Mouse (Mus musculus) MN1 (cell line): ENCODE data around the gene Zdhhc8.
"Not testable (repeated sequence)": the region's sequence is repeated elsewhere in the genome, so short reads cannot be mapped to it uniquely, and the experiment has no call there.

ENCODE experiments used
- DNase-seq: peaks from one replicate; pipeline ENCODE4 v3.0.0-alpha.2; 2016; ENCODE audit warnings: low spot score

The Zdhhc8 gene

DNA sequence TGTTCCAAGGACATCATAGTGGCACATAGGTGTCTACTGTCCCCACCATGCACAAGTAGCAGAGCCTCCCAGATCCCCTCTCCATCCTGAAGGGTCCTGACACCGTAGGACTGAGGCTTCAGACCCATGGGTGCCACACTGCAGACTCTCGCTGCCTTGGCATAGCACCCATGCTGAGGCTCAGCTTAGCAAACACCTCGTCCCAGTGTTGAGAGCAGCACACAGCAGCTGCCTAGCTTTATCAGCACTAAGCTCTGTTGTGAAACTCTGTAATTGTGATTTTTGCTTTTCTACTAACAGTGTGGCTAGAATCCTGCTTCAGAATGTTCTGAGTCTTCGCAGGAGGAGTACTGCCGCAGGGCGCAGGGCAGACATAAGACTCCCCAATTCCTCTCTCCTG lies 37.1 kb downstream of the Zdhhc8 start:
- DNase-seq, result no peak

DNA sequence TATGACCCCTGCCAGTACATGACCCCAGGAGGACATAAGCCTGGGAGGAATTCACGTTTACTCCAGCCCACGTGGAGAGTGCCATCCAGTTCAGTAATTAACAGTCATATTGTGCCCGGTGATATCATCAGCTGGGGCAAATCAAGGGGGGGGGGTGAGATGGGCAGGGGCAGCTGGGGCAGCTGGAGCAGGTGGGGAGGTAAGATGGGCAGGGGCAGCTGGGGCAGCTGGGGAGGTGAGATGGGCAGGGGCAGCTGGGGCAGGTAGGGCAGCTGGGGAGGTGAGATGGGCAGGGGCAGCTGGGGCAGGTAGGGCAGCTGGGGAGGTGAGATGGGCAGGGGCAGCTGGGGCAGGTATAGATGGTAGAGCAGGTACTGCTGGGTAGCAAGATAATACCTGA lies 39.4 kb downstream of the Zdhhc8 start:
- not testable (repeated sequence) for DNase-seq

DNA sequence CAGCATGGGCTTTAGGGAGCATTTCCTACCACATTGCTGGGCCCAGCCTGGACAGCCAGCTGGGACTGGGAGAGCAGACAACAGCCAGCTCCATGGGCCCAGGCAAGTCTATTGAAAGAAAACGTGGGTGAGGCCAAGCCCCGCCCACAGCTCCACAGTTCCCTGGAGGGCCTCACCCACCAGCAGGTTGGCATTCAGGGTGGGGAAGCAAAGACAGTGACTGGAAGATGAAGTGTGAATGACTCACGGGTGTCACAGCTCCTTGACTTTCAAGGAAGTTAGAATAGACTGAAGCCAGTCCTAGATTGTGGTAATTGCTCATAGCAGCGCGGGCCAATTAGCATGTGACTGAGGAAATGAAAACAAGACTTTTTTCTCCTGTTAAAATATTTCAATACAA lies 39.9 kb downstream of the Zdhhc8 start:
- peak; percentile 67 for DNase-seq

DNA sequence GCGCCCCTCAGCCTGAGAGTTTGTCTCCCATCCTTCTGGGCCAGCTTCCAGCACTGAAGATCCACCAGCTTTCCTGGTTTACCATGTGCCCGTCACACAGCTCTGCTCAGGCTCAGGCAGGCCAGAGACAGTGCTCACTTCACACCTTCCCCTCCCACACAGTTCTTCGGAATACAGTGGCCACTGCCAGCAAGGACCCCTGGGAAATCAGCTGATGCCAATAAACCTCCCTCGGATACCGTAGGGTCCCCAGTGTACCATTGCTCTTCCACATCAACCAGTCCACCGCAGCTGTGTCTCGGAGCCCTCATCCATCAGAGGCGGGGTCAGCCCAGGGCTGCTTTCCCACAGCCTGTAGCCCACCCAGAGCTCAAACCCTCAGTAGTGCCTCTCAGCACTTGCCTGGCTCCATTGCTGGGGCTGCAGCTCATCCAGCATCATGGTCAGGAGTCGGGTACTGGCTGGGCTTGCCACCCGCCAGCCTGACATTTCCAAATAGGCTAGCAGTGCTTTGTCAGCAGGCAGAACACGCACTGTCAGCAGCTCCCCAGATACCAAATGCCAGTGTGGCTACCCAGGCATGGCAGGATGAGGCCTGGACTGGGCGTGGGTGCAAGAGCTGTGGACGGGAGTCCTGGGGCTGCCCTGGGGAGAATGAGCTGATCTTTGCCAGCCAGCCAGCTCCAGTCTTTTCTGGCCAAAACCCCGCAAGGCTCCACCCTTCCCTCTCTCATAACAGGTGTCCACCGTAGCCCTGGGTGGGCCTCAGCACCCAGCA lies 40.5 kb downstream of the Zdhhc8 start:
- peak; percentile 52 for DNase-seq

DNA sequence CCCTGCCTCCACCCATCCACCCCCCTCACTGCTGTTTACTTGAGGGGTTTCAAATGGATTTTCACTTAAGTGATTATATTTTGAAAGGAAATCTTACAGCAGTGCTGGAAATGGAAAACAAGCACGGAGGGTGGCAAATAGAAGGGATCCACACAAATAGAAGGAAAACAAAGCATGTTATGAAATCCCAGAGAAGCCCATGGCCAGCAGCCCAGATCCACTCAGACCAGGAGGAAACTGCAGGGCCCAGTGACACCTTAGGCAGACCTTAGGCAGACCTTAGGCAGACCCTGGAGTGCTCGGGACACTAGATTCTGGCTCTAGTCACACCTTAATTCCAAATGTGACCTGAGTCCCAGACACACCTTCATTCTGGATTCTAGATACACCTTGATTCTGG lies 43.9 kb downstream of the Zdhhc8 start:
- no peak for DNase-seq

DNA sequence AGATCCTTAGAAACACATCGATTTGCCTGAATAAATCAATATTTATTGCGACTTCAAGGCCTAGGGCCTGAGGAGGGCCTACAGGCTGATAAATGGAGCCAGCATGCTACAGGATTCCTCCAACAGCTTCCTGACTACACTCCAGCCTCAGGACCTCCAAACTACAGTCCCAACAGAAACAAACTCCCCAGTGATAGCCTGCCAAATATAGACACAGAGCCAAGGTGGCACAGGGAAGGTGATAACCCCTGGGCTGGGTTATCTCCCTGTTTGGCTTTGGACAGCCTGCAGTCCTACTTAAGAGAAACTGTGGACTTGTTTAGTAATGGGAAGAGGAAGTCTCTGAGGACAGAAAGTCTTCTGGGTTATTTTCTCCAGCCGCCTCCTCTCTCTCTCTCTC lies 47.7 kb downstream of the Zdhhc8 start:
- DNase-seq, result no peak

DNA sequence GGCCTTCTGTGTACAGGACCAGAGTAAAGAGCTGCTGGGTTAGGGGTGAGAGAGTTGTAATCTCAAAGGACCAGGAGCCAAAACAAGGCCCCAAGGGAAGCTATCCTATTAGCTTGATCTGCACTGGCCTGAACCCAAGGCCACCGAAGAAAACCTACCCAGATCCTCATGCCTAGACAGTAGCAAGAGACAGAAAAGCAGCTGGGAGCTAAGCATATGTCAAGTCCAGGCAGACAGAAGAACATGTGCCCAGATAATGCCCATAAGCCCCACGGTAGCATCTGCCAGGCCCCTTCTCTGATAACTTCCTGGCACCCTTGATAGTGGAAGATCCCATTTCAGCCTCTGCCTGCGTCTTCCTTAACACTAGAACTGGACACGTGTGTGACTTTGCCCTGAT lies 48.1 kb downstream of the Zdhhc8 start:
- no peak for DNase-seq

DNA sequence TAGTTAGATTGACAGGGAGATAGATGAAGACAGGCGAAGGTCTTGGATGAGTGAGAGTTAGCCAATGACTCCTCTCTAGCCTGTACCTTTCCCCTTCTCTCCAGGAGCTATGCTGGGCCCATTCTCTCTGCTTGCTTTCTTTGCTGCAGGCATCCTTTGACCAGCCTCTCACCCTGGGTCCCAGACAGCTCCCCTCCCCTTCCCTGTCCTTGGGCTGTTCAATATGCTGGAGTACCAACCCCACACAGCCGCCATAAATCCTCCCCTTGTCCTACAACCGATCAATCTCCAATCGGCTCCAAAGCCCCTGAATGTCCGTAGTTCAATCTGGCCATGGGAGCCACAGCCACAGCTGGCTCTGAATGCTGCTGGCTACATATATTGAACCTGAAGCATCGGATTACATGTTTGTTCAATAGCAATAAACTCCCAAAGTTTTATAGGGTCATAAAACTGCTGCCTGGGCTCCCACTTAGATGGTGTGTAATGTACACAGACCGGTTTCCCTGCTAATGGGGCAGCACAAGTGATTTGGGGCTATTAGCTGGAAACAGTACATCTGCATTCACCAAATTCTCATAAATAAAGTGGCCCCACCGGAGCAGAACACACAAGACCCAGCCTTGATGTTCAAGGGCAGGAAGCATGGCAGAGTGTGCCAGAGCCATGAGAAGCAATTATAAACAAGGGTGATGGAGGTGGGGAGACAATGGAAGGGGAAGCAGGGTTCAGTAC lies 49.1 kb downstream of the Zdhhc8 start:
- DNase-seq, result no peak

DNA sequence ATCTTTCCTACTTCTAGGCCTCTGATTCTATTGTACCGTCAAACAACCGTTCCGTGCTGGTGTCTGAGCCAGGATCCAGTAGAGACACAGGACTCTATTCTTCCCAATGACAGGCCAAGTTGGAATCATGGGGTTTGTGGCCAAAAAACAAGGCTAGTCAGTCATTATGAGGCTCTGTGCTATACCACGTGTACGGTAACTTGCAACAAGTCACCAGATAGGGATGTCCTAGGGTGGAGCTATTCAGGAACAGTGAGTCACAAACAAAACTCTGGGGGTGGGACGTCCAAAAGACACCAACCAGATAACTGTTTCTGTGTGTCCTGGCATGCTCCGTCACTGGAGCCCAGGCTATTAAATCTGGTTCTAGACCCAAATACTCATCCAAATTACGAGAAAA lies 52.2 kb downstream of the Zdhhc8 start:
- no peak for DNase-seq

DNA sequence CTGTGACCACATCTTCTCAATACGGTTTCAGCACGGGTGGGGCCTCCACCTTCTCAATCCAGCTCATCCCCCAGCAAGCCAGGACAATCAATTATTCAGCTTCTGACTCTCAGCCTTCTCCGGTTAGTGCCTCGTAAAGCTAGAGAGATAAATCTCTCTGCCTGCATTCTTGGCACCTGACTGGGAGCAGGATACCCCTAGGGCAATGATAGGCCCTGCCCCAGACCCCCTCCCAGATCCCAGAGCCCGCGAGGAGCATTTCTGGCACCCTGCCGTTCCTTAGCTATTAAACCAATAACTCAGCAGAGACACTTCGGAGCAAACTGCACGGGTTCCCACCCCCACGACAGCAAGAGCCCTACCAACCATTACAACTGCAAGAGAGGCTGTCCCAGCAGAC lies 53.5 kb downstream of the Zdhhc8 start:
- no peak for DNase-seq

DNA sequence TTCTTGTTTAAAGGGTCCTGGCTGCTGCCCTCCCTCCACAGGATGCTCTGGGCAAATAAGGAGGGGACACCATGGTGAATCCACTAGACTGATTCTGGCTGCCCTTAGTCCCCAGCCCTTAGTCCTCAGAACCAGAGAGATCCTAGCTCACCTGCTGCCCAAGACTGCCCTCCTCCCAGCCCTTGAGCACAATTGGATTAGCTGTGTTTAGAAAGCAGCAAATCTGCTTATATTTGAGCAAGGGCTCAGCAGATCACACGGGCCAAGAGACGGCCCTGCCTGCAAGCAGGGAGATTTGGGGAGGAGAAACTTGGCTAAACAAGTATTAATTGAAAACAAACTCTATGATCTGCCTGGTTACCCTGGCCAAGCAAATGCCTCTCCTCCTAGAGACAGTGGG lies 55.3 kb downstream of the Zdhhc8 start:
- DNase-seq, result no peak

DNA sequence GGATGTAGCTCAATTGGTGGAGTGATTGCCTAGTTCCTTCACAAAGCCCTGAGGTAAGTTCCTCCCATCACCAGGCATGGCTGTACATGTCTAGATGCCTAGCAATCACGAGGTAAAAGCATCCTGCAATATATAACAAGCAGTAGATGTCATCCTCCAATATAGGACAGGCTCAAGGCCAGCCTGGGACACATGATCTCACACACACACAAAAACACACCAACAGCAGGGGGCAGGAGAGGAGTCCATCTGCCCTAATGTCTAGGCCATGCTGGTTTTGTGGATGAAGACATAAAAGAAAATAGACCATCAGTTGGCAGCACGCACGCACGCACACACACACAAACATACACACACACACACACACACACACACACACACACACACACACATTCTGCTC lies 58.2 kb downstream of the Zdhhc8 start:
- peak; percentile 26 for DNase-seq

DNA sequence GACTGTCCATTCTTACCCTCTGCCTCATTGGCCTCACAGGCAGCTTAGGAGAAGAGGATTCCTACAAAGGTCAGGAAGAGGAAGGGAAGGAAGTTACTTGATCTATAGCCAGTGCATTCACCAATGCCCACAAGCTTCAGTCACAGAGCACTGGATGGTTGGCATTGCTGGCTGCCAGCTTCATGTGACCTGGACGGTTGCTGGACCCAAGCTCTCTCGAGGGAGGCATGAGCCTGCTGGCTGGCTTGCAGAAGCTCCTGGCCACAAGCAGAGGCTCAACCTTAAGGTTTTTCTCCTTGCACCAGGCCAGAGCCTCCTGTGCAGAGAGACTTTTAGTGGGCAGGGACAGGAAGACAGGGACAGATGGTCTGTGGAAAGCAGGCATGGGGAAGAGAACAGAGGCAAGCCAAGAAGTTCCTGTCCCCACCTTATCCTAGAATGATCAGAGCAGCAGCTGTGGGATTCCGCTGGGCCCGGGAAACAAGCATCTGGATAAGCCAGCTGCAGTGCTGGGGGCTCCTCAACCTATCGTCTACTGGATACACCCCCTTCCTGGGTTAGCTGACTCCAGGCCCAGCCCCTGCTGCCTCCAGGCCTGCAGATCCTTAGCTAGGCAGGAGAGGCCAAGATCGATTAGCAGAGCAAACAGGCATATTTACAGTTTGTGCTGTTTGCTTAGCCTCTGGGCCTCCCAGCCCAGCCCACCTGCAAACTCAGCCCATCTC lies 59.0 kb downstream of the Zdhhc8 start:
- peak; percentile 54 for DNase-seq

DNA sequence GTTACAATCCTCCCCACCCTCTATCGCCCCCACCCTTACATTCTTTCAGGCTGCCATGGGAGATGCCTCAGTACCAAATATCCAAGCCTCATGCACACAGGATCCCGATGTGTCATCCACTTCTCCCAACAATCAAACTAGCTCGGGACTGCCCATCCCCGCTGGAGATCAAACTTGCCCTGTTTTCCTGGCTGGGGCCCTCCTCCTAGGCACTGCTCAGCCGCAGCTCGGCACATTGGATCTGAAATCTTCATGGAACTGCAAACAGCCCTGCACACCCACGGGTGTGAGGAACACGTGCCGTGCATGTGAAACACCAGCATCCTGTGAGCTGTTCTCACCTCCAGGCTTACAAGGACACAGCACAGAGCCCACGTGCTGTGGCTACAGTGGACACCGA lies 61.1 kb downstream of the Zdhhc8 start:
- no peak for DNase-seq

DNA sequence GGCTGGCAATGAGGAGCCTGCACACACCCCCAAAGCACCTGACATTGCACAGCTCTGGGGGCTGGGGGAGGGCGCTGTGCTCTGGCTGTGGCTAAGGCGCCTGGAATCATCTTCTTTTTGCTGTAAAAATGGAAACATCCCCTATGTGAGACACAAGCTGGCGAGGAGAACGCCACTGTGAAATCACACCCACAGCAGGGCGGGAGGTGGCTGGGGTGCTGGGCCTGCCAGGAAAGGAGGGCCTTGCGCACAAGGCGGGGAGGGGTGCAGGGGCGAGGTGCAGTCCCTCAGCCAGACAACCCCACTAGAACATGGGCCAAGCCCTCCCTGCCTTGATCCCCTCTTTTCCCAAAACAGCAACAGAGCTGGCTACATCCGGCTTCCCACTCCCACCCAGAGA lies 61.7 kb downstream of the Zdhhc8 start:
- no peak for DNase-seq

DNA sequence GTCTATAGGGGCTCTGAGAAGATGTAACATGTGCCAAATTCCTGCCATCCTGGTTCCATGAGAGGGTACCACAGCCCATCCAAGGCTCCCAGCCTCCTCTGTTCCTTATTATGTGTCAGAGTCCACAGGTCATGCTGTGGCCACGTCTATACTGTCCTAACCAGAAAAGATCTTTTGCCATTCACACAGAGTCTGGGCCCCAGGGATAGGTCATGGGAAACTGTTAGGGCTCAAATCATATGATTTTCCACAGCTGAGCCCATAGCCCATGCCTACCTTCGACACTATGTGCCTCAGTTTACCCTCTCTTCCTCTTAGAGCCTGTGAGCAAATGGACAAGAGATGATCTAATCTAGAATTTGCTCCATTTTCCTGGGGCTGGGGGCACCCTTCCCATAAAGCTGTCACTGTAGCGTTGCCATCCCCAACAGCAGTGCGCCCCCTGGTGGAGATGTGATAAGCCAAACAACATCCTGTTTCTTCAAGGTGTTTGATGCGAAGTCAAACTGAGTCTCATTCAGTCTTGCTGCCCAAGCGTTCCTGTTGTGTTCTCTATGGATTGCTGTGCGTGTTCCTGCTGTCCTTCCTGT lies 62.6 kb downstream of the Zdhhc8 start:
- peak; percentile 73 for DNase-seq
